Mouse (Mus musculus) myocyte (in vitro differentiated cells): ENCODE results near the gene Apol10a.
"Not testable (repeated sequence)": the region's sequence is repeated elsewhere in the genome, so short reads cannot be mapped to it uniquely, and the experiment has no call there.

ENCODE experiments used
- CEBPB ChIP-seq: IDR thresholded peaks from 2 replicates; pipeline ENCODE4 v1.6.1; 2011; ENCODE audit warnings: mild to moderate bottlenecking, moderate library complexity; ENCODE audit not compliant: poor library complexity, insufficient read depth, severe bottlenecking
- E2F4 ChIP-seq: IDR thresholded peaks from one replicate; pipeline ENCODE4 v1.6.1; 2011; ENCODE audit warnings: mild to moderate bottlenecking, control low read depth, moderate library complexity; ENCODE audit not compliant: insufficient read depth
- MAX ChIP-seq: IDR thresholded peaks from one replicate; pipeline ENCODE4 v1.6.1; 2011; ENCODE audit warnings: low read depth, mild to moderate bottlenecking, control low read depth
- MYOD1 ChIP-seq, 3 experiments: IDR thresholded peaks; one replicate each; pipeline ENCODE4 v1.6.1; 2011; ENCODE audit warnings: control low read depth in 2 of 3, low read depth in 2 of 3, mild to moderate bottlenecking in 2 of 3, moderate library complexity in 1 of 3; ENCODE audit not compliant: insufficient read length in 2 of 3, control insufficient read depth in 1 of 3
- MYOG ChIP-seq, 3 experiments: IDR thresholded peaks; one replicate each; pipeline ENCODE4 v1.6.1; 2011; ENCODE audit warnings: control low read depth in 2 of 3, low read depth in 2 of 3, mild to moderate bottlenecking in 2 of 3; ENCODE audit not compliant: insufficient read length in 2 of 3, control insufficient read depth in 1 of 3, insufficient read depth in 1 of 3
- POLR2A ChIP-seq: IDR thresholded peaks from one replicate; pipeline ENCODE4 v1.6.1; 2011; ENCODE audit warnings: low read depth, mild to moderate bottlenecking, control low read depth, moderate library complexity; ENCODE audit not compliant: insufficient read length
- POLR2AphosphoS2 ChIP-seq: IDR thresholded peaks from one replicate; pipeline ENCODE4 v1.6.1; 2011; ENCODE audit warnings: low read depth, control low read depth; ENCODE audit not compliant: insufficient read length
- REST ChIP-seq: IDR thresholded peaks from one replicate; pipeline ENCODE4 v1.6.1; 2011; ENCODE audit warnings: mild to moderate bottlenecking, control low read depth, moderate library complexity; ENCODE audit not compliant: insufficient read depth, insufficient read length
- TCF12 ChIP-seq: IDR thresholded peaks from one replicate; pipeline ENCODE4 v1.6.1; 2011; ENCODE audit warnings: mild to moderate bottlenecking, control low read depth; ENCODE audit not compliant: poor library complexity, insufficient read depth, severe bottlenecking
- TCF3 ChIP-seq: IDR thresholded peaks from one replicate; pipeline ENCODE4 v1.6.1; 2011; ENCODE audit warnings: low read depth, control low read depth; ENCODE audit not compliant: insufficient read length
- USF1 ChIP-seq: IDR thresholded peaks from one replicate; pipeline ENCODE4 v1.6.1; 2011; ENCODE audit warnings: low read depth, mild to moderate bottlenecking, control low read depth, moderate library complexity

- TF ChIP-seq POLR2A; USF1; TCF12; MAX; CEBPB; MYOG (IDR thresholded peaks at IDR 0.05; ENCODE audit: control insufficient read depth in 1 of 3, insufficient read depth in 1 of 3, insufficient read length in 2 of 3, low read depth in 2 of 3); E2F4; POLR2AphosphoS2; TCF3; REST; MYOD1 (IDR thresholded peaks at IDR 0.05; ENCODE audit: control insufficient read depth in 1 of 3, insufficient read length in 2 of 3, low read depth in 2 of 3): not testable (repeated sequence)
Observed at GRCm38 (mm10) chr15:77493181-77493580, 16.3 kb downstream of the Apol10a start.
